Mouse (Mus musculus): ENCODE data around the gene Tfdp2.
"Not testable (repeated sequence)": the region's sequence is repeated elsewhere in the genome, so short reads cannot be mapped to it uniquely, and the experiment has no call there.

Gene Tfdp2

DNA sequence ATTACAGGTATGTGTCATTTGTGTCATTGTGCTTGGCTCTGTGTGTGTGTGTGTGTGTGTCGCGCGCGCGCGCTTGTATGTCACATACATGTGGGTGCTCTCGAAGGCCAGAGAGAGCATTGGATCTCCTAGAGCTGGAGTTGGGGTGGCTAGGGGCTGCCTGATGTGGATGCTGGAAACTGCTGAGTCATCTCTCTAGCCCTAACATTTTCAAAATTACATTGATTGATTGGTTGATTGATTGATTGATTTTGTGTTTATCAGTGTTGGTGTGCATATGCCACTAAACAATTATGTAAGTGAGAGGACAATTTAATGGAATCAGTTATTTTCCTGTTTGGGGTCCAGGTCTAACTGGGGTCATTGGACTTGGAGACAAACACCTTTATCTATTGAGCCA lies 96.1 kb downstream of the Tfdp2 start:
- in situ Hi-C loops (cut with MboI; ENCODE audit: low sequenced_read_pairs): loop anchor here (25.0 kb wide), 1 partner anchor 370 kb away; no protein-coding TSS in a partner anchor

DNA sequence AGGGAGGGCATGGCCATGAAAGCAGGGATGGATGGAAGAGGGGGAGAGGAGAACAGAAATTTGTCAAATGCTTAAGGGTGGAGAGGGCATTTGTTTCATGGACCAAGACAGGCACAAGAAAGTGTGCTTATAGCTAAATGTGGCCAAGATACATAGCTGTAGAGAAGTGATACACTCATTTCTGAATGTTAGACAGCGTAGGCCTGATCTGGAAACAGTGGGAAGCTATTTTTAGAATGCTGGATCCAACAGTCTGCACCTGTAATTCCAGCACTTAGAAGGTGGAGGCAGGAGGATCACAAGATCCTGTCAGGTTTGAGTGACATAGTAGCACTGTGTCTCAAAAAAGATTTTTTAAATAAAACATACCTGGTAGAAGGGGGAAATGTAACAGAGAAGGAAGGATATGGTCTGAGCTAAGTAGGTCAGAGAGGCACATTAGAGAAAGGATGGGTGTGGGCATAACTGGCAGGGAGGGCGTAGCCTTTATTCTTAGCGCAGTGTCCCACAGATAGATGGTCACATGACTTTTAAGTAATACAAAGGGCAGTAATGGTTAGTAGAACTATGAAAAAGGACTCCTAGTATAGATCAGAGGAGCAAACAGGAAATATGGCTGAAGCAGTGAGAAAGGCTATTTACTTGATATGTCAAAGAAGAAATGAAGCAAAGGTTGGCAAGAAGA lies 103.4 kb downstream of the Tfdp2 start:
- in situ Hi-C loops (cut with MboI; ENCODE audit: low sequenced_read_pairs): loop anchor here (25.0 kb wide), 1 partner anchor 363 kb away; no protein-coding TSS in a partner anchor

DNA sequence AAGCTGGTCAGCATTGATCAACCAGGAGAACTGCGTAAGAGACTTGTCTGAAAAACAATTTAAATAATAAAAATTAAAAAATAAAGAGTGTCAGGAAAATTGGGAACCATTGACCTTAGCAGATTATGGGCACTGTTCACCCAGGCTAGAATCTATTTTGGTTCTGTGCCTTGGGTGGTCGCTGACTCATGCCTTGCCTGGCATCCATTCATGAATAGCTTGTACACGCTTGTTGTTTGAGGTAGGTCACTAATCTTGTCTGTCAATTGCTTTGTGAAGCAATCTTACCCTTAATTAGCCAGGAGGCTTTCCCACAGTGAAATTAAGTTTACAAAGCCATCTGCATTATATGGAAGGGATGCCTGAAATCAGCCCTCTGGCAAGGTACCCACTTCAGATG lies 112.7 kb downstream of the Tfdp2 start:
- in situ Hi-C loops (cut with MboI; ENCODE audit: low sequenced_read_pairs): no loop called here

DNA sequence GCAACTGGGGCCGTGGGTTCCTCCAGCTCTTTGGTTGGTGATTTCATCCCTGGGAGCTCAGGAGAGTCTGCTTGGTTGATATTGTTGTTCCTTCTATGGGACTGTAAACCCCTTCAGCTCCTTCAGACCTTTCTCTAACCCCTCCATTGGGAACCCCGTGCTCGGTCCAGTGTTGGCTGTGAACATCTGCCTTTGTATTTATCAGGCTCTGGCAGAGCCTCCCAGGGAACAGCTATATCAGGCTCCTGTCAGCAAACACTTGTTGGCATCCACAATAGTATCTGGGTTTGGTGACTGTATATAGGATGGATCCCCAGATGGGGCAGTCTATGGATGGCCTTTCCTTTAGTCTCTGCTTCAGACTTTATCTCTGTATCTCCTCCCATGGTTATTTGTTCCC lies 116.0 kb downstream of the Tfdp2 start:
- in situ Hi-C loops (cut with MboI; ENCODE audit: low sequenced_read_pairs): no loop called here

DNA sequence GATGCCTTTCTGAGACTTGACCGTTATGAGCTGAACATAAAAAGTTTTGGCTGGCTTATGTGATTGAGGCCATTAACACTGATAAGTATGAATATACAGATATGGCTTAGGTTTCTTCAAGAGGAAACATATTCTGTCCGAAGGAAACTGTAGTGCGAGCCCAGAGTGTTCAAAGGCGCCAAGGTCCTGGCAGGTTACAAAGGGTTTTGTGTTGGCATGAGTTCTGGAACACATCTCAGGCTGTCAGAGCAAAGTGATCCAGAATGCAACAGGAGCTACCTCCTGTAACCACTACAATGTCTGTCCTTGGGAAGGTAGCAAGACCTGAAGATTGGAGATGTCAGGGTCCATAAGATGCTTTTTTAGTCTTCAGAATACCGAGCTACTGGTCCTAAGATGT lies 123.3 kb downstream of the Tfdp2 start:
- in situ Hi-C loops (cut with MboI; ENCODE audit: low sequenced_read_pairs): no loop called here

DNA sequence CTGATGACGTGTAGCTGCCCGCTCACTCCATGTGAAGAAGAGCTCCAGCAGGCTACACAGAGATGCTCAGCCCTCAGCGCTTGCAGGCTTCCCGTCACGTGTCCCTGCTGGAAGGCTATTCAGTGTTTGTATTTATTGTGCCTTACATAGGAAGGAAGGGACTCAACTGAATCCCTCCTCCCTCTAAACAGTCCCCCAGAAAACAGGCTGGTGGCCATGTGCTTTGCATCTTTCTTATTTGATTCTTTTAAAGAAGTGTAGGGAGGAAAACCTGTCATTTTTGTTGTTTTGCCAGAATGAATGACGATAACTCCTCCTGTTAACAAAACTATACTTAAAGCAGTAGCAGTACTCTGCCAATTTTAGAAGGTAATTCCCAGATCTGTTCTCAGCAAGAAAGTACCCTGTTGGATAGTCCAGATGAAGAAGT lies 124.5 kb downstream of the Tfdp2 start:
- in situ Hi-C loops (cut with MboI; ENCODE audit: low sequenced_read_pairs): no loop called here

DNA sequence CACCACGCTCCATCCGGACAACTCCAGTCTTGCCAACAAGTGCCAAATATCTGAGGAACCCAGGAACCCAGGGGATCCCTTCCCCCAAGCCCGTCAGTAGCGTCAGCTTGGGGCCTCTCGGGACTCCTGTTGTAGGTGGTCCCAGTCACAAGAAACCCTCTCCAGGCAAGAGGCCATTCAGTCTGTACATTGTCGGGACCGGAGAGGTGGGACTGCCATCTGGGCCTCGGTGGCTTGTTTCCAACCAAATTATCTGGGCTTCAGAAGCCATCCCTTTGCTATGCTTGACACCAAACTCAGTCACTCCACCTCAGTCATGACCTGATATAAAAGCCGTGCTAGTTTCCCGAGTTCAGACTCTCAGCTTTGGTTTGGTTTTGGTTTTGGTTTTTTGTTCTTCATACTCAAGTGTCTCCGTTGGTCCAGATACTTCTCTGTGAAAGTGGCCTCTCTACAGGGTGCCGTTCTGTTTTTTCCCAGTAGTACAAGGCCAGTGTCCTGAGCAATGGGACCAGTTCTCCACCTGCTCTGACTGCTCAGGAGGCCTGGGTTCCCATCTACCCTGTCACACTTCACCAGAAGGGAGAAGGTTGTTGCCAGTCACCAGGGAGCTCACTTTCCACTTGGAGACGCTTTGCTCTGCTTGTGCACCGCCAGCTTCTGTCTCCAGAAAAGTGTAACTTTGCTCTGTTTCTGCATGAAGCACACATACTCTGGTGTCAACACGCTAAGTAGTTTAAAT lies 126.5 kb downstream of the Tfdp2 start:
- in situ Hi-C loops (cut with MboI; ENCODE audit: low sequenced_read_pairs): no loop called here

DNA sequence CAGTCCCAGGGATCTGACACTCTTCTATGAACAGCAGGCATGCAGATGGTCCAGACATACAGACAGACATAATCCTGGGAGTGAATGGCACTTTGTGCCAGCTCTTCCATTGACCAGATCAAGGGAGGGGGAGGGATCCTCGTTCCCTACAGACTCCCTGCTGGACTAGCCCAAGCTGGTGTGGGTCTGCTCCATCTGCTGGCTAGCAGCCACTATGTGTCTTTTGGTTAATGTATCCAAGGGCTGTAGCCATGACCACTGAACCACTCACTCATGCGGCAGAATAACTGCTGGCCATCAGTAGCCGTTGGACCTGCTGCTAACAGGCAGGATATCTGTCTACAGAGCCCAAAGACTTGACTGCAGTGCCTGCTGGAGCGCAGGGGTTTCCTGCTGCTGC lies 128.4 kb downstream of the Tfdp2 start:
- in situ Hi-C loops (cut with MboI; ENCODE audit: low sequenced_read_pairs): no loop called here

DNA sequence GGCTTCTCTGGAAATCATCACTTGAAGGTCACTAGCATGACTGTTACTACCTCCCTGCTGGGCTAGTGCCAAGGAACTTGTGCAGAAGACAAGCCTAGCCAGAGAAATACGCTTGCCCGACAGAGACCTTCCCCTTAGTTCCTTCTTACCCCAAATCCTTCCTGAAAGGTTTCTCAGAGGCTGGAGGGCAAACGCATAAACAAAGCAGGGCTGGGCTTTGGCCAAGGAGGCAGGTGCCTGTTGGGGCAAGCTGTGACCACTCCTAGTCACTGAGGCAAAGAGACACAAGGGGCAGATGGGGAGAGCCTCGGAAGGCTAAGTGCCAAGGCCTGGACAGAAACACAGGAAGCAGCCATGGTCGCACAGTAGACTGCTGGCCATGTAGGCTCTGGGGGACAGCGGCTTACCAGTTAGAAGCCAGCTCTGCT lies 130.4 kb downstream of the Tfdp2 start:
- in situ Hi-C loops (cut with MboI; ENCODE audit: low sequenced_read_pairs): no loop called here

DNA sequence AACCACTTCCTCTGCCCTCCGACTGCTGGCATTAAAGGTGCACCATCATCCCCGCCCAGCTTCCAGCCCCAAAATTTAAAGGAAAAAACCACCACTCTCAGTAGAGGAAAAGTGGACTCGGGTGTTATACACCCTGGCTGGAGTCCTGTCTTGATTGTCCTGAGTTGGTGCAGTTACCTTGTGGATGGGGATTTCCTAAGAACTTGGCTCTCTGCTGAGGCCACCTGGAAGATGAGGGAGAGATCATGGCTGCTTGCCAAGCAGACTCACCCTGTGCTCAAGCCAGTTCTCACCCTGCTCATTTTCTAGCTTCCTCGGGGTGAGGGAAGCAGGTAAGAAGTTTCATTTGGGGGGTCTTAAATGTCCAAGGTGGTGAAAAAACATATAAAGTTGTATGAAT lies 132.2 kb downstream of the Tfdp2 start:
- in situ Hi-C loops (cut with MboI; ENCODE audit: low sequenced_read_pairs): no loop called here

DNA sequence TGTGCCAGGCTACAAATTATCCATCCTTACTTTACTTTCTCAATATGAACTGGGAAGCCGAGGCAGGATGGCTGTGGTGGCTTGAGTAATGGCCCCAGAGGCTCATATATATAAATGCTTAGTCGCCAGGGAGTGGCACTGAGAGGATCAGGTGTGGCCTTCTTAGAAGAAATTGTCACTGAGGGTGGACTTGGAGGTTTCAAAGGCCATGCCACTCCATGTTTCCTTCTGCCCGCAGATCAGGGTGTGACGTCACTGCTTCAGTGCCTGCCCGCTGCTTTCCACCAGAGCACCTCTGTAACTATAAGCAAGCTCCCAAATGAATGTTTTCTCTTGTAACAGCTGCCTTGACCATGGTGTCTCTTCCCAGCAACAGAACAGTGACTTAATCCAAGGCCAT lies 135.1 kb downstream of the Tfdp2 start:
- in situ Hi-C loops (cut with MboI; ENCODE audit: low sequenced_read_pairs): no loop called here

DNA sequence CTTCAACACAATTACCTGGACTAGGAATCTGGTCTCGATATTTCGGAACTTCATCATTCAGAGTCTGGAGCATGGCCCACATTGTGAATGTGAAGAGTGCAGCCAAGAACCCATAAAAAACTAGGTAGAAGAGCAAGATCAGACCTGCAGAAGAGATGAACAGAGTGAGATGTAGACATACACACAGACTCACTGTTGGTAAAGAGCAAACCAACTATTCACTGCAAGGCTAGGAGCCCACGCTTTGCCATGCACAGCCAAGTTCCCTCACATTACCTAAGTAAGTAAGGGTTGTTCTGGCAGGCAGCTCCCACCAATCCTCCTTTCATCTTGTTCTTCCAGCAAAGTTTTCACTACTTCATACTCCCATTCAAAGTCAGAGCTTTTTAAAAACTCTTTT lies 149.7 kb downstream of the Tfdp2 start:
- in situ Hi-C loops (cut with MboI; ENCODE audit: low sequenced_read_pairs): no loop called here

DNA sequence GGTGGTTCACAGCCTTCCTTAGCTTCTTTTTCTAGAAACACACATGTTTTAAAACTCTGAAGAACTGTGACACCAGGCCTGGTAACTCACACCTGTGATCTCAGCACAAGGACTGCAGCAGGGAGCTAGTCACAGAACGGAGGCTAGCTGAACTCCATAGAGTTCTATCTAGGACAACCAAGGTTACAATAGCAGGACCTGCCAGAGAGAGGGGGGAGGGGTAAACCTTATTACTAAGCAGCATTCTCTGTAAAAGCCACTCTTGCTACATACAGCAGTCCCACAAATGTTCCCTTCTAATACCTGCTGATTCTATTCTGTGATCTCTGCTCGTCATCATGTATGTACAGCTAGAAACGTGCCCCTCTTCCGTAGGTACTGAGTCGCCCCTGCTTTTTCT lies 152.8 kb downstream of the Tfdp2 start:
- in situ Hi-C loops (cut with MboI; ENCODE audit: low sequenced_read_pairs): no loop called here

DNA sequence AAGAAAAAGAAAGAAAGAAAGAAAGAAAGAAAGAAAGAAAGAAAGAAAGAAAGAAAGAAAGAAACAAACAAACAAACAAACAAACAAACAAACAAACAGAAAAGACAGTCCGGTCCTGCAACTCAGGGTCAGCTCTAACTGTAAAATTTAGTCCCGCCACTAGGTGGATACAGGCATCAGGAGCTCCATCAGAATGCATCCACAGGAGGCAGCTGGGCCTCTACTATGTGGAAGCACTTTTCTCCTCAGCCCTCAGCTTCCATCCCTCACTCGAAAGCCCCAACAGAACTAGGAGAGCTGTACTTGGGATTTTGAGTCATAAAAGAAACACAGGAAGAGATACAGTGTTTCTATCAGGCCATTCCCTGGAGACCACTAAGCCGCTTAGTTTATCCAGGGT lies 153.9 kb downstream of the Tfdp2 start:
- in situ Hi-C loops (cut with MboI; ENCODE audit: low sequenced_read_pairs): no loop called here

DNA sequence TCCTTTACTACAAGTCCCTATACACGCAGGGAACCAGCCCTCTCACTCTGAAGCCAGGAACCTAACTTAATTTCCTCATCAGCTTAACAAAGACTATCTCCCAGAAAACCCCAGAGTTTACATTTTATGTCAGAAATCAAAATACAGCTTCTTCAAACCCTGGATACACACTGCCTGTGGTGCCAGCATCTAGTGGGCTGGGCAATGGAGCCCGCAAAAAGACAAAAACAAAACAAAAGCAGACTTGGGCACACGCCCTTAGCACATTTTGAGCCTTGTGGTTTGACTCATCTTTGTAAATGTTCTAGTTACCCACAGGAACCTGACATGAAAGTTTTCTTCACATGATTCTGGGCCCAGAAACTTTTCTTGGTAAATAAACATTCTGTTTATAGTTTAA lies 154.4 kb downstream of the Tfdp2 start:
- in situ Hi-C loops (cut with MboI; ENCODE audit: low sequenced_read_pairs): no loop called here

DNA sequence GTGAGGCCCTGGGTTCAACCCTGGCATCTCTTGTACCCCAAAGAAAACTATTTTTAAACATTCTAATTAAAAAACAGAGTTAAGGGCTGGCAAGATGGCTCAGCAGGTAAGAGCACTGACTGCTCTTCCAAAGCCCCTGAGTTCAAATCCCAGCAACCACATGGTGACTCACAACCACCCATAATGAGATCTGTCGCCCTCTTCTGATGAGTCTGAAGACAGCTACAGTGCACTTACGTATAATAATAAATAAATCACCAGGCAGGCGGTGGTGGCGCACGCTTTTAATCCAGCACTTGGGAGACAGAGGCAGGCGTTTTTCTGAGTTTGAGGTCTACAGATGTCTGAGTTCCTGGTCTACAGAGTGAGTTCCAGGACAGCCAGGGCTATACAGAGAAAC lies 155.7 kb downstream of the Tfdp2 start:
- in situ Hi-C loops (cut with MboI; ENCODE audit: low sequenced_read_pairs): not testable (repeated sequence)

DNA sequence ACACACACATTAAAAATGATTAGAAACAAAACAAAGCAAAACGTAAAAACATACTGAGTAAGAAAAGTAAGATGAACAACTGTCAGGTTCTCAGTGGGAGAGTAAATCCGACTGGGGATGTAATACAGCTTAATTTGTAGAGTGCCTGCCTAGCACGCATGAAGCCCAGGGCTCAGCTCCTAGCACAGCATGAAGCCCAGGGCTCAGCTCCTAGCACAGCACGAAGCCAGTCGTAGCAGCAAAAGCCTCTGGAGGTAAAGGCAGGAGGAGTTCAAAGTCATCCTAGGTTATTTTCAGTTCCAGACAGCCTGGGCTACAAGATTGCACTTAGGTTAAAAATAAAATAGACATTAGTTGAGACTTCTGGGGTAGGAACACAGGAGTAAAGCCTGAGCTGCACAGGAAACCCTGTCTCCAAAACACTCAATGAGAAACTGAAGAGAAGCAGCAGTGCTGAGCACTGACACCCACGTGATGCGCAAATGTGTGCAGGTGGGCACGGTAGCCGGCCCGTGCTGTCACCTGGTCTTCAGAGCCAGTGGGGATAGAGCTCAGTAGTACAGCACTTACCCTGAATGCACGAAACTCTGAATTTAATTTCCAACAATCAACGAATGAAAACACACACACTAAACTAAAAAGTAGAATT lies 157.2 kb downstream of the Tfdp2 start:
- in situ Hi-C loops (cut with MboI; ENCODE audit: low sequenced_read_pairs): no loop called here

DNA sequence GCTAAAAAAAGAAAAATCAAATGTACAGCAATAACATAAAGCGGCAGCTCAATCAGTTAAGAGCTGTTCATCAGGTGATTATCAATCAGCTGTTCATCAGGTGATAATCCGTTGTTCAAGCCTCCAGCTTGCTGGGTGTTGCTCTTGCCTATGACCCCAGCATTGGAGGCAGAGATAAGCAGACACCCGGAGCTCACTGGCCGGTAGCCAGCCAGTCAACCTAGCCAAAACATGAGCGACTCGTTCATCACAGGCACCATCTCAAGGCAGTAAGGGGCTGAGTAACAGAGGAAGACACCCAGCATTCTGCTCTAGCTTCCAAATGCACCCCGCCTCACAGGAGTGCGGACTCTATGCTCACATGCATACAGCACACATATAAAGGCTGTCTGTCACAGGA lies 157.7 kb downstream of the Tfdp2 start:
- in situ Hi-C loops (cut with MboI; ENCODE audit: low sequenced_read_pairs): no loop called here

DNA sequence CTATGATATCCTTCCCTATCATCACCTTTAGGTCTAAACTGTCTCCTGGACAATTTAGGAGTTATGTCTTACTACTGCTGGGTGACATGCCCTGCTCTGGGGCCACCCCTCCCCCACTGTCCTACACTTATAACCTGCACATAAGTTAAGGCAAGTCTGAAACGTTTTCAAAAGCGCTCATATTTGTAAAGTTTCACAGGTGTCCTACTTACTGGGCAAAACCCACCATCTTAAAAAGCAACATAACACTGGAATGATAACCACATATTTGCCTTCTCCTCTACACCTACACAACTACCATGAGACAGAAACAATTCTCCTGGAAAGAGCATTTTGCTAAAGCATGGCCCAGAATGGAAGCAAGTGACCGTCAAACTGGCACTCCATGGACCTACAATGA lies 164.0 kb downstream of the Tfdp2 start:
- in situ Hi-C loops (cut with MboI; ENCODE audit: low sequenced_read_pairs): no loop called here

DNA sequence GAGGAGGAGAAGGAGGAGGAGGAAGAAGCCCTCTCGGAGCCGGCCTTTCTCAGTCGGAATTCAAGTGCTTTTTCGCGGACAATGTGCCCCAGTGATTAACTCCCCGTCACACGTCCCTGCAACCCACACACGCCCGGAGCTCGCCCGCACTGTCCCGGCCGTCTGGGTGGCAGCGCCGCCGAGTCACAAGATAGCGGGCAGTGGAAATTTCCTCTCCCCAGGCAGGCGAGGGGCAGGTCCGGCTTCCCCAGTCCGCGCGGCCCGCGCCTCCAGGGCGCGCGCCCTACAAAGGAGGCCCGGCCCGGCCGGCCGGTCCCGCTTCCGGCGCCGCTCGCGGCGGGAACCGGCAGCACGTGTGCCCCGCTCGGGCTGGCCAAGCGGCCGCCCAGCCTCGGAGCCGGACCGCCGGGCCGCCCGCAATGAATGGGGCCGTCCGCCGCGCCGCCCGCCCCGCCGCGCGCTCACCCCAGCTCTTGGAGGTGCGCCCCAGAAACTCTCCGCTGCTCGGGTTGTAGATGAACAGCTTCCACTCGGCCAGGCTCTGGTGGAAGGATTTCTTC lies 167.6 kb downstream of the Tfdp2 start:
- in situ Hi-C loops (cut with MboI; ENCODE audit: low sequenced_read_pairs): no loop called here

DNA sequence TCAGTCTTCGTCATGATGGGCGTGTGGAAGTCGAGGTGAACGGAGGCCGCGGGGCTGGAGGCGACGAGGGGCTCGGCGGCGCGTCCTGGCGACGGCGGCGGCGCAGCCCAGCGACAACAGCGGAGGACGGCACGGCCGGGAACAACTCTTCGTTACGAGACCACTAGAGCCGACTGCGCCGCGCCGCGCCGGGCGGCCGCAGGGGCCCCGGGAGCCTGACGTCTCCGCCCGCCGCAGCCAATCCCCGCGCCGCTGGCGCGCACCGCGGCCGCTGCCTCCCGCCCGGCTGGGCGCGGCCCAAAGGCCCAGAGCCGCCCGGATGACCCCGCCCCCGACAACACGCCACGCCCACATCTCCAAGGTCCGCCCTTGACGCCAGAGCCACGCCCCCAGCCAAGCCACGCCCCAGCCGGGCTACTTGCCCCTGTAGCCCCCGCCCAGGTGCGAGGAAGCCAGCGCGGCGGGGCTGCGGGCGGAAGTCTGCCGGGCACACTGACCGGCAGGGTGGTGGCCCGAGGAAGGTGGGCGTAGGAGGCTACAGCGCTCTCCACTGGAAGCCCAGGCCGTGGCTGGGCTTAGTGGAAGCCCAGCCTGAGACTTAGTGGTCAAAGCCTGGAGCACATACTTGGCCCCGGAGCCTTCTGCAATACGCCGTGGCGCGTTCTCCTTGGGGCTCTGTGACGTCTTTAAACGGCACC lies 168.2 kb downstream of the Tfdp2 start, which contains the start of gene Atp1b3:
Atp1b3 (minus strand) TSS at position 302 of the 698 bp plus-strand sequence.
- in situ Hi-C loops (cut with MboI; ENCODE audit: low sequenced_read_pairs): no loop called here

All from CH12F3 (cell line).